Mouse (Mus musculus) R1 (cell line): ENCODE results near the gene Trappc10.

Source experiments
- DNase-seq: peaks from one replicate; pipeline ENCODE4 v3.0.0-alpha.2; 2018; ENCODE audit warnings: low read depth, low spot score

Trappc10 gene

DNA sequence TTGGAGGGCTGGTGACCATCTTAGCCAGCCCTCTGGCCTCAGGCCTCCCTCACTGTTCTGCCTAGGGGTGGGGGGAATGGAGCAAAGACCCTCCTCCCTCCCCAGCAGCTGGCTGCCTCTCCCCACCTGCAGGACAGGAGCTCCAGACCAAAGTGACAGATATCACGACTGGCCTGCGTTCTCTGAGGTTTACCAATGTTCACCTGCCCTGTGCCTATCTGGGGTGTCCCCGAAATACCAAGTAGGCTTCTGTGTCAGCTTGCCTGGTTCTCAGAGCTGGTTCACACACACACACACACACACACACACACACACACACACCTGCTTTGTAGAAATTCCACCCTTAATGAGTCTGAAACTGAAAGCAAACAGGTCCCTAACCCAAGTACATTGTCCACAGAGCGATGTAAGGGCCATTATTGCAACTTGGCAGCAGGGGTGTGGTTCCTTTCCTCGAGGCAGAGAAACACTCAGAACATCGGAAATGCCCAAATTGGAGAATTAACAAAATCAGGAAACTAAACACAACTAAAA, 13.8 kb upstream of the Trappc10 start:
- DNase-seq: no peak

GRCm38 (mm10) chr10:78255646-78256059, 11.2 kb upstream of the Trappc10 start:
- no peak for DNase-seq

DNA sequence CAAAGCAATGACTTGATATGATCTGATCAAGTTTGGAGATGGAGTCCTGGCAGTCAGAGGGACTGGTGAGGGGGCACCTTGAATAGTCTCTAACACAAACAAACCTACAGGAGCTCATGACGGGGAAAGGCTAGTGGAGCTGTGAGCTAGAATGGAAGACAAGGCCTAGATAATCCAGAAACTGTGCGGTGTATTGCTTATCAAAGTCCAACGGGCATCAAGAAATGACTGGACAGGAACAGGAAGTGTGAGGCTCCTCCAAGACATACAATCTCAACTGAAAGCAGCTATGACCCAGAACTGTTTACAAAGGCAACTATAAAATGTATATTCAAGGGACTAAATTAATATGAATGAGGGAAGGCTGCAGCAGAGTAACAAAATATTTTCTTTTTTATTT, 2.8 kb upstream of the Trappc10 start:
- no peak for DNase-seq

DNA sequence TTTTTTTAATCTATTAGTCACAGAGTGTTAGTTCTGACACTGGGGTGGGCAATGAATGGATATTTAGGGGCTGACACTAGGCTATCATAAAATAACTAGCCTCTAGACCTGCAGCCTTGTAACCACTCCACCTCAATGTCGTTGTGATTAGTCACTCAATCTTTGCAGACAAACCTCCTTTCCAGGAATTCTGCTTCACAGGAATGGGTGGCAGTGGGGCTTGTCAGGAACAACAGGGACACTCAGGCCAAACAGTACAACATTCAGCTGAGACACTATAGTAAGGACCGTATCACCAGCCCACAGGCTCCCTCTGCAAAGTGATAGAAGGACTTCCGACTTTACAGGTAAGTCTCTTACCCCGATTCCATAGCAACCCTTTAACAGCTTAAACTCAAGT, 2.3 kb upstream of the Trappc10 start:
- DNase-seq: no peak

DNA sequence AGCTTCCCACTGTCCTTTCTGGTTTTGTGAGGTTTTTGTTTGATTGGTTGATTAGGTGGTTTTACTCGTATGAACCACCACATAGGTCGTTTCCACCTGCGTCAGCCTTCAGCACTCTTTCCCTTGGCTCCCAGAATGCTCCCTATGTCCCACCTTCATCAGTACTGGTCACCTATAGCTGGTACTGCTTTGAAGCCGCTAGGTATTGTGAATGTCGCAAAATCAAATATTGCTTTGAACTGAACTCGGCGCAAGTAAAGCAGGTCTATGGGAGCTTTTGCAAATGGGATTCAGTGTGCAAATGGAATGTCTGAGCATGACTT, 745 bp upstream of the Trappc10 start:
- no peak for DNase-seq

DNA sequence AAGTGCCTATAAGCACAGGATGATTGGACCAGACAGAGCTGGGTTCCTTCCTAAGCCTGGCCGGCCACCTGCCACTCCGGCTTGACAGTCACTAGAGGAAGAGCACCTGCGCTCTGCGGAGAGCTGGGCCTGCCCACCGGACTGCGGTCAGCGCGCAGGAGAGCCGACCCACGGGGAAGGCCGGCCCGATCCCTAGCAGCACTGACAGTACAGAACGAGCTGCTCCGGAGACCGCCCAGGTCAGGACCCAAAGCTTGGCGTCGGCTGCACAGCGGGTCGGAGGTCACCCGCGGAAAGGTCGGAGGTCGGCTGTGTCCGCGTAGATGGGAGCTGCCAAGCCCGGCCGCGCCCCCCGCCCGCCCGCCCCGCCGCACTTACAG, 393 bp downstream of the Trappc10 start:
- DNase-seq: peak; percentile 25

GRCm38 (mm10) chr10:78238926-78239325, 5.5 kb downstream of the Trappc10 start:
- no peak for DNase-seq

GRCm38 (mm10) chr10:78238297-78238696, 6.1 kb downstream of the Trappc10 start:
- no peak for DNase-seq

- no peak for DNase-seq
These were observed 6.6 kb downstream of the Trappc10 start for GRCm38 (mm10) chr10:78237809-78238208.

DNA sequence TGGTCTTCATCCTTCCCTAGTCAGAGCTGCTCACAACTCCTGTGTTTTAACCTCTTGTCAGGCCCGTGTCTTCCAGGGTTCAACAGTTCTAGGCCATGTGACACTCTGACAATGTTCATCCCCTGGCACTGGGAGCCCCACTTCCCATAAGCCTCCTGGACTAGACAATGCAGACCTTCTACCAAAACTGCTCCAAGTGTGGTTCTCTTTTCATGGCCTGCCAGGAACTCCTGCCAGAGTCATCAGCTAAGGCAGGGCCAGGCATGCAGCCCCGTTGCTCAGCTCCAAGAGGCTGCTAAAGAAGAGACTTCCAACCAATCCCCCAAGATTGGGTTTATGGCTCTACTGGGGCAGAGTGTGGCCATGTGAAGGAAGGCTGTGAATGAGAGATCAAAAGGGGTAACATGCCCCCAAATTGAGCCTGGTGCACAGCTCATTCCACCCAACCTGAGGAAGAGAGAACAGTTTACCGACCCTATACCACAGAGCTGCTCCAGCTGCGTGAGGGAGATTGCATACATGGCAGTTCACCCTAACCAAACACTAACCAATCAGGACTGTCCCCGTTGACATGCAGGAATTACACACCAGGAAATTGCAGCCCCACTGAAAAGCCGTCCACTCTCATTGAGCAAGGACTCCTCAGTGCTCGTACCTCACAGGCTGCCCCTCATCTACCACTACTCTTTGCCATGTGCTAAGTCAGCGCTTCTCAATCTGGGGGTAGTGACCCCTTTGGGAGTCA, 7.4 kb downstream of the Trappc10 start:
- no peak for DNase-seq

- DNase-seq: no peak
These were observed 10.7 kb downstream of the Trappc10 start for GRCm38 (mm10) chr10:78233756-78234155.

DNA sequence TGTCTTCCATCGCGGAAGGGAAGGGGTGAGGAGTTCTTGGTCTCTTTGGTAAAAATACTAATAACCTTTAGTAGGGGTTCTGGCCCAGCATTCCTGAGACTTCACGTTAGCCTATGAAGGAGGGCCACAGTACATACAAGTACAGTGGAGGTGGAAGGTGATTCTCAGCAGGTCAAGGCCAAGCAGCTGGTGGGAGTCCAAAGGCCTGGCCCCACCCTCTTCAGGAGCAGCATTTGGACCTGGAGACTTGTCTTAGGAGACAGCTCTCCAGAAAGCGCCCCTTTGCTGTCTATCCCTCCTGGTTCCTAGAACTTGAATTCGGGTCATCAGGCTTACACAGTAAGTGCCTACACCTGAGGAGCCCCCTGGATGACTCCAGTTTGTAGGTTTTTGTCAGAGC, 11.3 kb downstream of the Trappc10 start:
- peak; percentile 10 for DNase-seq

- no peak for DNase-seq
These were observed 12.0 kb downstream of the Trappc10 start for GRCm38 (mm10) chr10:78232301-78232980.

- no peak for DNase-seq
These were observed 15.9 kb downstream of the Trappc10 start for GRCm38 (mm10) chr10:78228560-78228928.

DNA sequence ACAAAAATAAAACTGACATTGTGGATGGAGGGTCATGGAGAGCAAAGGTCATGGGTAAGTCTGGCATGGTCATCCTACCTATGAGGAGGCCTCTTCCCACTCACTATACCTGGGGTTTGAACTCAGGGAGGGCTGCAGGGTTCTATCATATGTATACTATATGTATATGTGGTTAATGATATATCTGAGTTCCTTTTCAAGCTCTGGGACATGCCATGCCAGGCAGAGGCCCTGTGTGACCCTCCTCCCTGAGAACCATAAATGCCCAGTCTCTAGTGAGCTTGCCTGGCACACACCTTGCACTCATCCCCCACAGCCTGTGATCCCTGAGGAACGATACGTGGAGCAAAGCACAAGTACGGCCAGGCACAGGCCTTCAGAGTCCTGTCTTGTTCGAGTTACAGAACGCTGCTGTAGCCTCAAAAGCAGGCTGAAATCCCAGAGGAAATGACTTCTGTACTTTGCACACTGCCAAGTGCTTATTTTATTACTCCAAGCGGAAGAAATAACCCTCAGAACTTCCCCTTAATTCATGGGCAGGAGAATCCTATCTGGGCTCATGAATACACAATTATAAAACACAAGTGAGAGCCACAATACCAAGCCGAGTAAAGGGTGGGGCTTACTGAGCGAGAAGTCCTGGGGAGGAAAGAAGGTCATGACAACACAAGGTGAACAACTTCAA, 16.4 kb downstream of the Trappc10 start:
- no peak for DNase-seq

DNA sequence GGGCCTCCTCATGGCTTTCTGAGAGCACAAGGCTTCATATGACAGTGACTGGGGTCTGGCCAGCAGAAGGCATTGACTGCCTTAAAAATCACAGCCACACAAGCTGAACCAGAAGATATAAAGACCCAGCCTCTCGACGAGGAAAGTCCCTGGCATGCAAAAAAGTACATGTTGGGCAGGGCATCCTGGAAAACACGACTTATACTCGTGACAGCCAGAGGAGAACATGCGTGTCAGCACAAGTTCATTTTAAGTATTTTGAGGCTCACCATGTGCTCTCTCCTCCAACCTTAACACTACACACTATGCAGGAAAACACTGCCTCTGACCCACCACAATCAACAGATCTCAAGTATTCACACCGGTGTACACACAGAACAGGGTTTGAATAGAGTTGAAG, 20.3 kb downstream of the Trappc10 start:
- DNase-seq: no peak

GRCm38 (mm10) chr10:78222908-78223307, 21.5 kb downstream of the Trappc10 start:
- no peak for DNase-seq

- no peak for DNase-seq
These were observed 23.1 kb downstream of the Trappc10 start for GRCm38 (mm10) chr10:78221315-78221714.

DNA sequence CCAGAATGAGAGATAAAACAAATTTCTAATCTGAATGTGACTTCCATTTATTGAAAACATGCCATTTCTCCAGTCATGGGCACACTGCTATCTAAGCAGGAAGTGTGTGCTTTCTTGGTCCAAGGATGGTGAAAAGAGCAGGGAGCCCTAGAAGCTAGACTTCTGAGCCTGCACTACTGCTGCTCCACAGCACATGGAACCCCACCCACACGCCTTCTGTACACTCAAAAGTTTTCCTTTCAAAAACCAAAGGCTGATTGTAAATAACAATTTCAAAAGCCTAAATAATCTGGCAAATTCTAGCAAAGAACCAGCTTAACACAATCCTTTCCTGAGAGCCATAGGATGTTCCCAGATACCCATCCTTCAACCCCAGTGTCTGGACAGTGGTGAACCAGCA, 24.9 kb downstream of the Trappc10 start:
- no peak for DNase-seq

GRCm38 (mm10) chr10:78218576-78218975, 25.9 kb downstream of the Trappc10 start:
- no peak for DNase-seq

DNA sequence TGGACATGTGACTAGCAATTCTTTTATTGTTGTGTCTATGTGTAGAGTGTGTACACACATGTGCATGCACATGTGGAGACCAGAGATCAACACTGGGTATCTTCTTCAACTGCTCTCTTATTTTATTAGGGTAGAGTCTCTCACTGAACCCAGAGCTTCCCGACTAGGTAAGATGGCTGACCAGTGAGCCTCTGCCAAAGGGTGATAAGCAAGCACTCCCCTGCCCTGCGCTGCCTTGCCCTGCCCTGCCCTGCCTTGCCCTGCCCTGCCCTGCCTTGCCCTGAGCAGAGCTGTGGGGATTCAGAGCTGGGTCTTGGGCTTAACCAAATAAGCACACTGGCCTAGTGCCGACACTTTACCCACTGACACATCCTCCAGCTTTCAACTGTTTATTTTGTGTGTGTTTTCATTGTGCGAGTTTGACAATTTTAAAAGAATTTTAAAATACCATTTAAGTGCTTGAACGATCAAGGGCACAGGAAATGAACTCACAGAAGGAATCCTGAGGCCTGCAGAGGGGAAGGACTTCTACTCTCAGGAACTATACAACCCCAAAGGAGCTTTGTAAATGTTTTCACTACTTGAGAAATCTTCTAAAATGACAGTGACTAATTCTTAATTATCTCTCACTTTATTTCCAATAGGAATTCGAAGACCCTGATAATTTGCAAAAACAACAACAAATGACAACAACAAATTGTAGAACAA, 27.9 kb downstream of the Trappc10 start:
- no peak for DNase-seq

GRCm38 (mm10) chr10:78214371-78214770, 30.1 kb downstream of the Trappc10 start:
- no peak for DNase-seq
